Mouse (Mus musculus) B cell, adult (primary cell): ENCODE results near the gene Krtap14. TPM values are rescaled to one million over a fixed set of nuclear protein-coding genes. Genes with fewer than 3 reads are reported as not detected.

Source experiments
- total RNA-seq: library from RNA; stranded (reverse); gene quantifications from 4 replicates; pipeline ENCODE4 v1.2.4, GENCODE M21; 2023; ENCODE audit not compliant: inconsistent age

Gene Krtap14
- not detected in 4 replicates for total RNA-seq

GRCm38 (mm10) chr16:88826095-88826652 is at the start of gene Krtap14:
TSS of gene Krtap14 (minus strand) at chr16:88826145.

DNA sequence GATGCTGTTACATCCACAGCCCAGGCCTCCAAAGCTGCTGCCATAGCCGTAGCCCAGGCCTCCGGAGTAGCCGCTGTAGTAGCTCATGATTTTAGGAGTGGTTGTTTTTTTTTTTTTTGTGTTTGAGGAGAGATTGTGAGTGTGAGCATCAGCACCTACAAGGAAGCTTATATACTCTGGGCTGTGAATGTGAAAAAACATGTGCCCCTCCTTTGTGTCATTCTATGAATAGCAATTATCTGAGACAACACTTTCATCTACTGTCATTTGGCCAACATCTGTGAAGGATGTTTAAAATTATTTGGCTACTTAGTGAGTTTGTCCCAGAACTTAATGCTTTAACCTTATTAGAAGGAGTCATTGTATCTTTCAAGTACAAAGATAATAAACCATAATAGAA is 48.2 kb upstream of the Krtap14 start, which contains the start of gene Krtap19-2:
Gene Krtap19-2, minus strand, starts transcription at position 101 of the 400 bp plus-strand sequence.

GRCm38 (mm10) chr16:88869311-88869710 is 43.4 kb upstream of the Krtap14 start, which contains the start of gene Krtap19-1:
TSS of gene Krtap19-1 (minus strand) at chr16:88869411.

DNA sequence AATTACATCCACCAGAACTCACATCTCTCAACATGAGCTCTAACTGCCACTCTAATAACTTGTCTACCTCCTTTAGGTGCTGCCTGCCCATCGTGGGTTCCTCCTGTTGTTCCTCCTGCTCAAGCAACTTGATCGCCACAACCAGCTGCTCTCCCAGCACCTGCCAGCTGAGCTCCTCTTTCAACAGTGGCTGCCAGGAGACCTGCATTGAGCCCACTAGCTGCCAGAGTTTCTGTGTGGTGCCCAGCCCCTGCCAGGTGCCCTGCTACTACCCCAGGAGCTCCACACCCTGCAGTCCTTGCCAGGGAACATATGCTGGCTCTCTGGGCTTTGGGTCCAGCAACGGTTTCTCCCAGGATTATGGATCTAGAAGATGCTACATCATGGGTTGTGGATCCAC is 5.9 kb downstream of the Krtap14 start, which contains the start of gene Krtap15:
Gene Krtap15, plus strand, starts transcription at position 150 of the 400 bp plus-strand sequence.

GRCm38 (mm10) chr16:88811827-88812226 is 14.1 kb downstream of the Krtap14 start, which contains the start of gene Gm20741:
TSS of gene Gm20741 (minus strand) at chr16:88812220.

GRCm38 (mm10) chr16:88777596-88777995 is 48.3 kb downstream of the Krtap14 start, which contains the start of gene Gm5965:
TSS of gene Gm5965 (plus strand) at chr16:88777896.

DNA sequence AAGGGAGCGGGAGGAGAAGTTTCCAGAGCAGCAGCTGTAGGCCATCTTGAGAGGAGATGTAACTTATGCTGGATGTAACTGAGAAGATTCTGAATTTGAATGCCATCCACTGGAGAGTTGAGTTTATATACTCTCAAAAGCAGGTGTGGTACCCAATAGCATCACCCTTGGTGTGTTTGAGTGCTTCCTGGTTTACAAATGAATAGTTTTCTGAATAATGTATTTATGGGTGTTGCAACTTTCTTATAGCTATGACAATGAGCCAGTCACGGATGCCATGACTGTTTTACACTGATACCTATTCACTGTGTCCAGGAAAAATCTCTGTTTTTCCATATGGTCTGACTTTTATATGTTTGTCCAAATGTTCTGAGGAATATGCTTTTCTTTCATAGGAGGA is 51.8 kb downstream of the Krtap14 start, which contains the start of gene 2310057N15Rik:
Gene 2310057N15Rik, minus strand, starts transcription at position 101 of the 400 bp plus-strand sequence.

Other genes starting within 250 kb of the Krtap14 start
- gene Krtap24-1, start 213.9 kb downstream of the Krtap14 start, total RNA-seq, result not detected in 4 replicates
- gene 2310079G19Rik, start 198.5 kb downstream of the Krtap14 start, total RNA-seq, result not detected in 4 replicates
- gene Krtap26-1, start 178.3 kb downstream of the Krtap14 start, total RNA-seq, result not detected in 4 replicates
- not detected in 4 replicates for gene Krtap27-1, start 154.5 kb downstream of the Krtap14 start, total RNA-seq
- not detected in 4 replicates for gene 2310061N02Rik, start 118.2 kb downstream of the Krtap14 start, total RNA-seq
- not detected in 4 replicates for gene Krtap13-1, start 97.3 kb downstream of the Krtap14 start, total RNA-seq
- gene Krtap13, start 74.5 kb downstream of the Krtap14 start, total RNA-seq, result not detected in 4 replicates
- gene 2310034C09Rik, start 67.3 kb downstream of the Krtap14 start, total RNA-seq, result not detected in 4 replicates
- not detected in 4 replicates for gene 2310057N15Rik, start 51.9 kb downstream of the Krtap14 start, total RNA-seq
- gene Gm5965, start 48.2 kb downstream of the Krtap14 start, total RNA-seq, result not detected in 4 replicates
- not detected in 4 replicates for gene Gm20741, start 13.9 kb downstream of the Krtap14 start, total RNA-seq
- gene Krtap15, start 5.9 kb downstream of the Krtap14 start, total RNA-seq, result not detected in 4 replicates
- not detected in 4 replicates for gene Krtap19-1, start 43.3 kb upstream of the Krtap14 start, total RNA-seq
- gene Krtap19-2, start 48.1 kb upstream of the Krtap14 start, total RNA-seq, result not detected in 4 replicates
- not detected in 4 replicates for gene Krtap19-3, start 51.9 kb upstream of the Krtap14 start, total RNA-seq
- not detected in 4 replicates for gene Krtap19-4, start 58.9 kb upstream of the Krtap14 start, total RNA-seq
- gene Krtap19-5, start 70.3 kb upstream of the Krtap14 start, total RNA-seq, result not detected in 4 replicates
- not detected in 4 replicates for gene Krtap19-9b, start 106.1 kb upstream of the Krtap14 start, total RNA-seq
- not detected in 4 replicates for gene Krtap16-3, start 136.7 kb upstream of the Krtap14 start, total RNA-seq
- gene Krtap22-2, start 184.6 kb upstream of the Krtap14 start, total RNA-seq, result not detected in 4 replicates
- not detected in 4 replicates for gene Gm10229, start 189.1 kb upstream of the Krtap14 start, total RNA-seq
- gene Krtap6-1, start 205.6 kb upstream of the Krtap14 start, total RNA-seq, result not detected in 4 replicates
- gene Gm10228, start 215.3 kb upstream of the Krtap14 start, total RNA-seq, result not detected in 4 replicates
- not detected in 4 replicates for gene Krtap6-5, start 221.7 kb upstream of the Krtap14 start, total RNA-seq
- not detected in 4 replicates for gene 1110025L11Rik, start 237.9 kb upstream of the Krtap14 start, total RNA-seq